Mouse (Mus musculus) ZHBTc4 (cell line): ENCODE measurements at regions not wholly inside any gene's neighbourhood (a gene's known extent, or its start where the extent isn't known, plus 50 kb on each side); places are given as distances from the start of the nearest gene placed in this dataset.

Experiments
- DNase-seq: peaks from one replicate; pipeline ENCODE4 v3.0.0-alpha.2; 2011; ENCODE audit warnings: low read depth, low spot score

- DNase-seq, result no peak
These were observed 106.2 kb downstream of the Rassf10 start for GRCm38 (mm10) chr7:113059967-113060284.

GRCm38 (mm10) chr7:113060991-113061390 lies 107.2 kb downstream of the Rassf10 start:
- DNase-seq, result peak; percentile 72

GRCm38 (mm10) chr7:113066536-113066935 lies 112.8 kb downstream of the Rassf10 start:
- no peak for DNase-seq

- no peak for DNase-seq
These were observed 114.5 kb downstream of the Rassf10 start for GRCm38 (mm10) chr7:113068296-113068695.

- DNase-seq, result no peak
These were observed 115.7 kb downstream of the Rassf10 start for GRCm38 (mm10) chr7:113069336-113069924.

- DNase-seq, result no peak
These were observed 117.7 kb downstream of the Rassf10 start for GRCm38 (mm10) chr7:113071418-113071817.

- no peak for DNase-seq
These were observed 120.0 kb downstream of the Rassf10 start for GRCm38 (mm10) chr7:113073781-113074180.

- no peak for DNase-seq
These were observed 121.6 kb downstream of the Rassf10 start for GRCm38 (mm10) chr7:113075371-113075770.

GRCm38 (mm10) chr7:113076243-113076642 lies 122.5 kb downstream of the Rassf10 start:
- DNase-seq, result no peak

GRCm38 (mm10) chr7:113081120-113081519 lies 126.1 kb upstream of the Arntl start:
- DNase-seq, result no peak

GRCm38 (mm10) chr7:113084930-113085625 lies 122.2 kb upstream of the Arntl start:
- no peak for DNase-seq

- DNase-seq, result no peak
These were observed 121.1 kb upstream of the Arntl start for GRCm38 (mm10) chr7:113086158-113086557.

- no peak for DNase-seq
These were observed 119.6 kb upstream of the Arntl start for GRCm38 (mm10) chr7:113087646-113088045.

- DNase-seq, result no peak
These were observed 118.2 kb upstream of the Arntl start for GRCm38 (mm10) chr7:113089044-113089443.

GRCm38 (mm10) chr7:113093931-113094330 lies 113.3 kb upstream of the Arntl start:
- DNase-seq, result no peak

GRCm38 (mm10) chr7:113095092-113095491 lies 112.2 kb upstream of the Arntl start:
- DNase-seq, result no peak

- peak; percentile 84 for DNase-seq
These were observed 103.0 kb upstream of the Arntl start for GRCm38 (mm10) chr7:113104265-113104664.

- DNase-seq, result peak; percentile 75
These were observed 101.9 kb upstream of the Arntl start for GRCm38 (mm10) chr7:113105359-113105758.

GRCm38 (mm10) chr7:113106731-113107130 lies 100.5 kb upstream of the Arntl start:
- no peak for DNase-seq

- DNase-seq, result no peak
These were observed 99.3 kb upstream of the Arntl start for GRCm38 (mm10) chr7:113107965-113108364.

- DNase-seq, result no peak
These were observed 98.7 kb upstream of the Arntl start for GRCm38 (mm10) chr7:113108442-113109000.

GRCm38 (mm10) chr7:113109481-113109880 lies 97.8 kb upstream of the Arntl start:
- DNase-seq, result no peak

GRCm38 (mm10) chr7:113110867-113111508 lies 96.3 kb upstream of the Arntl start:
- DNase-seq, result no peak
